Mouse (Mus musculus) ovary, postnatal 10 days (tissue): ENCODE measurements around the gene Bsn.
"Not testable (repeated sequence)": the region's sequence is repeated elsewhere in the genome, so short reads cannot be mapped to it uniquely, and the experiment has no call there.

Source experiments
- DNase-seq: peaks from one replicate; pipeline ENCODE4 v3.0.0; 2022; ENCODE audit warnings: low spot score

Bsn gene

DNA sequence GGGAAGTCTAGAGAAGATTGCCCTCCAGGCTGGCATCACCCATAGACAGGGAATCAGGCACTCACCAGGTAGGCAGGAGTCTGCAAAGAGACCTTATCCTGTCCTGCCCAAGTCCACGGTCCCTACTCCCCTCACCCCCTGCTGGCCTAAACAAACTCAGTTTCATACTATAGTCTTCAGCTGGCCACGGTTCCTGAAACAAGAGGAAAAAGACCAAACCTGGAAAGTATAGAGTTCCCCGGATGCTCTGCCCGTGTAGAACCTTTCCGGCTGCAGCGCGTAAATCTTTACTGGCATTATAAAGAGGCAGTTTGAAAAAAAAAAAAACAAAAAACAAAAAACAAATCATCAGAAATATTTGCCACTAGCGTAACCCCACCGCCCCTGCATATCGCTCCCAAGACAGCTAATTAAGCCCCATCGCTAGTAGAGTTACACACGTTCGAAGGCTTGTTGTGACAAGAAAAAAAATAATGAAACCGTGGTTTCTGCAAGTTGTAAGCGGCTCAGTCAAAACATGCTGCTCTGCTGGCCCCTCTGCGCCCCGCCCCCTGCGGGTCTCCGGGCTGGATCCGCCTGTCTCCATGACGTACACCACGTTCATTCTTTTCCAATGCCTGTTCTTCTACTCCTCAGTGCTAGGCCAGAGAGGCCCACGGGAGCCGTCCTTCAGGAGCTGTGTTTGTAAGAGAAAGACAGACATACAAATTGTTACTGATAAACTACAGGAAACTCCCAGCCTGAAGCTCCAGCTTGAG lies 6.9 kb upstream of the Bsn start:
- DNase-seq = no peak

DNA sequence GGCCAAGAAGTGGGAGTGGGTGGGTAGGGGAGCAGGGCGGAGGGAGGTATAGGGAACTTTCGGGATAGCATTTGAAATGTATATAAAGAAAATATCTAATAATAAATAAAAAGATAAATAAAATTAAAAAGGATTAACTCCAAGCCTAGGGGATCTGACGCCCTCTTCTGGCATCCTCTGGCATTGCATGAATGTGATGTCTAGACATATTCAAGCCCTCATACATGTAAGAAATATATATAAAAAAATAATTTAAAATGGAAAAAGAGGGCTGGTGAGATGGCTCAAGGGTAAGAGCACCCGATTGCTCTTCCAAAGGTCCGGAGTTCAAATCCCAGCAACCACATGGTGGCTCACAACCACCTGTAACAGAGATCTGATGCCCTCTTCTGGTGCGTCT lies 6.0 kb upstream of the Bsn start:
- DNase-seq = not testable (repeated sequence)

DNA sequence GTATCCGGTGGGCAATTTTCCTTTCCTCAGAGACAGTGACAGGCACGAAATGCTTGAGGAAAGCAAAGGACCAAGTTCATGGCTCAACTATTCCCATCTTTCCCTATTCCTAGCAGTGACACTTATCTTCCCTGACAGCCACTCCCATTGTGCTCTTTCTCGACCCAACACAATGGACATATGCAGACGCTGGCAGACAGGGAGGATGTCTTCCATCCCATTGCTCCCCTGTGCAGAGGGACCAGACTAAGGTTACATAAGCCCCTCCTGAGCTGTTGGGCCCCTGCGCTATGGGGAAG lies 747 bp downstream of the Bsn start:
- DNase-seq = no peak

DNA sequence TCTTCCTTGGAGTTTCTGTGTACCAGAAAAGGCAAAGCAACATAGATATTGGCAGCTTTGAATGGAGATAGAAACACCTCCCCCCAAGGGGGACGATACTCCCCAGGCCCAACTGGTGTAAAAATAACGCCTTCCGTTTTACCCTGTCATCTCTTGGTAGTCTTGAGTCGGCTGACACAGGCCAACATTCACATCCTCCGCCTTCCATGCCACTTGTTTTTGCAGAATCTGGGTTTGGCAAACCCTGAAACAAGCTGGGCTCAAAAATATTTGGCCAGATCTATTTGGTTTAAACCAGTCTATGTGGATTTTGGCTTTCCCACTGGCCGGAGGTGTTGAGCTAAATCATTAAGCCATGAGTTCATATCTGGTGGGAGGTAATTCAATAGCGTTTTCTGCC lies 1.2 kb downstream of the Bsn start:
- DNase-seq = no peak

DNA sequence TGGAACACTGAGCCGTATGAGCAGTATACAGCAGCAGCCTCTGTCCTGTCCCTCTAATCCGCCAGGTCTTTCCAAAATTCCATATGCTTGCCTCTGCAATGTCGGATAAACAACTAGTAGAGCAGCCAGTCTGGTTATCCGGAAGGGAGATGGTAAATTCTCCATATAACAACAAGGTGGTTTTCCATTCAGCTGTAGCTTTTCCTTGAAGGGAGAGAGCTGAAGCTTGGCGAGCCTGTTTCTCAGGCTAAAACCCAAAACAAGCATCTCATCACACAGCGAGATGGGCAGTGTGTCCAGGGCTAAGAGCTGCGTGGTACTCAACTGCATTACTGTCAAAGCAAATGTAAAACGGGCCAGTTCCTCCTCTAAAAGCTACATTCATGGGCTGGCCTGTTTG lies 1.7 kb downstream of the Bsn start:
- DNase-seq = no peak

DNA sequence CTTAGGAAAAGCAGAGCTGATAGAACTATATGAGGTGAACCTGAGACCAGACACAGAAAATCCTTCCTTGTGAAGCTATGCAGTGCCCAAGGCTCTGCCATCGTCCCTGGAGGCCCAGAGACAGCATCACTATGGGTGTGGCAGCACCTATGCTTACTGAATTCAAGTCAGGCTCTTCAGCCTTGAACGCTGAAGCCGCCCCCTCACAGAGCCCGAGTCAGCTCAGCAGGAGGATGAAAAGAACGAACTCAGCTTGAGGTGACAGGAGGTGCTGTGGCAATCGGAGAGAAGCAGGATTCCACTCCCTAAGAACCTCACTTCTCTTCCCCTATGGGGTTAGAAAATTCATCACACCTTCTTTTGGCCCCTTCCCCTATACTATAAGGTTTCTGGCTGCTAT lies 2.6 kb downstream of the Bsn start:
- no peak for DNase-seq

DNA sequence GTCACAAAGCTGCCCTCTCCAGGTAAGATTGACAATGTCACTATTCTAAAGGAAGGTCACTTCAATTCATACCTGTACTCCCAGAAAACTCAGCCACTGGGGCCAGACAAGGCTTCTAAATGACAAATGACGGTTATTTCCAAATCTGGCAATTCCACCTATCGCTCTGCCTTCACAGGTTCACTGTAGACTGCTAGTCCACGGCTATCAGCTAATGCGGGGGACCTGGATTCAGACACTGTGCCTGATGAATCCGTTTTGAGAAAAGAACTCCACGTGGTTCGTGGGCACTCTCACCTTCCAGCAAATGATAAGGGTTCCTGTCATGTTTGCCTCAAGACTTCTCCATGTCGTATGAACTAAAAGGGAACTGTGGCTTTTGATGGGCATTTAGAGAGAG lies 4.4 kb downstream of the Bsn start:
- no peak for DNase-seq

DNA sequence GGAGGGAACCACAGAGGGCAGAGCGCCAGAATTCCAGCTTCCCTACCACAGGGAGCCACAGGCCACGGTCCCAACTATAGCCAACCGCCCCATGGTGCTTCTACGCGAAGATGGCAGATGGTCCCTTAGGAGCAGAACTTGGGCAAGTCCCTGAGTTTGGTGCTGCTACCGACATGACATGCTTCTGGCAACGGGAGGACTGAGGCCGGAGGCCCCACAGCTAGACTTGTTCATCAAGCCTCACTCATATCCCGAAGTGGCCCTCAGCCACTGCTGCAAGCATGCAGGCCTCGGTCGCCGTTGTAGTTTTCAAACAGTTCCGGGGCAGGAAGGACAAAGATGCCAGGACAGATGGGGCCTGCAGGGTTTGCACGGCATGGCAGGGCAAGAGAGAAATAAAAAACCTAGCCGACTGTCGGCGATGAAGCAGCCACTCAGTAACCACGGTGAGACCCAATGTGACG lies 6.6 kb downstream of the Bsn start:
- DNase-seq = no peak

DNA sequence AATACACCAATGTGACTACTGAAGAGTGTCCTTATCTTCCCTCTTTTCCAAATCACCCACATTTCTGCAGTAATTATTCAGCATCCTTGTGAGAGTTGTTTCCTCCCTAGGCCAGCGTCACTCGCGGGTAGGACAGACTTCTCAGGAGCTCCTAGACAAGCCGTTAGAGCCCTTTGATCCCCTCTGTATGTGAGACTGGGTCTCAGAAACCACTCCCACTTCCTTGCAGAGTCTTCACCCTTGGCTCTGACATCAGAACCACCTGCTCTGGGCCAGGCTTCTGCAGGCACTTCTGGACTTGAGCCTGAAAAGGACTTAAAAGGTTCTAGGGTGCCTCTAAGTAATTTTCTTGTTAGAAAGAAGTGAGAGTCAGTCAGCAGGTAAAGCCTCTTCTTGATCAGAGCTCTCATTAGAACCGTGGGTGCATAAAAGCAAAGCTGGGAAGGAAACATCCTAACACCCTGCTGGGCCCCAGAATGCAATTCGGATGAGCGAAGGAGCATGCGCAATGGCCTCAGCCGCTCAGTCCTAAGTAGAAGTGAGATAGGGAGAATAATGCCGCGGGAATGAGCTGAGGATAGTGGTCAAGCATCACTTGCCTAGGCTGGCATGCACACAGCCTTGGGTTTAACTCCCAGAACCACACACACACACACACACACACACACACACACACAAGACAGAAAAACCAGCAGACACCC lies 7.2 kb downstream of the Bsn start:
- DNase-seq = no peak

DNA sequence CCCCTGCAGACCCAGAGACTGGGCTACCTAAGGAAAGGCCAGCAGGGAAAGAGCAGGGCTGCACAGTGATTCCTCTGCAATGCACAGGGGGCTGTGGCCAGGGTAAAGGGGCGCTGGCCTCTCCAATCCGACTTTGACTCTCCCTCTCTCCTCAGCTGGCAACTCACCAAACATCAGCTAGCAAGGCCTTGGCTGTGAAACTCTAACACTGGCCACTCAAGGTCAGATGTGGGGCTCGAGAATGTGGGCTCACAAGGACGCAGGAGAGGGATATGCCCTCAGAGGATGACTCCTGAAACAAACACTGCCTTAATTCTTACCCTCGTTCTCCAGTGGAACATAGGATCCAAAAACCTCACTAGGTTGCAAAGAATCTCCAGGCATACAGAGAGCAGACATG lies 11.8 kb downstream of the Bsn start:
- no peak for DNase-seq

DNA sequence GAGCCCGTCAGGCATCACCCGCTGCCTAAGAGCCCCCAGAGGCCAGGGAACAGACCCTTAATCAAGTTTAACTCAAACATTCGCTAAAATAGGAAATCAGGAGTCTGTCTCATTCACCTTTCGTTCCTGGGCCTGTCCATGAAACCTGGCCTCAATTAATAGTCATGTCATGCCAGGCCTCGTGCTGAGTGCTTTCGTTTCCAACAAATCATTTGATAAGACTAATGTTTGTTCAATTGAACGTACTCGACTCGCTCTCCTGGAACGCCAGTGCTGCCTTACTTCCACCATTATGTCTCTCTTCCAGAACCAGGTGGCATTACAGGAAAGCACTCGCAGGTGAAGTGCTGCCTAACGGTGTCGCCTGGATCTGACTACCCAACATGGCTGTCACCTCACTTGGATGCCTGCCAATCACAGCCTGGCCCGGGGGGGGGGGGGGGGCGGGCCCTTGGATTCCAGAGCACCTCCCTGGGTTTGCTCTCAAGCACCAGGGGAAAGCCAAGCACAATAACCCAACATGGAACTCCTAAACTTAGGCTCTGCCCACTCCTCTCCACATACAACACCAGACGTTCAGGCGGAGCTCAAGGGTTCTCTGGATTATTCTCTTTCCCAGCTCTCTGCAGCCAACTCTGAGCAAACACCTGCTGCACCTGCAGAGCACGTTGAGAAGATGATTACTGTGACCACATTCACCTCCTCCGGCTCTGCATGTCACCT lies 14.9 kb downstream of the Bsn start:
- no peak for DNase-seq

DNA sequence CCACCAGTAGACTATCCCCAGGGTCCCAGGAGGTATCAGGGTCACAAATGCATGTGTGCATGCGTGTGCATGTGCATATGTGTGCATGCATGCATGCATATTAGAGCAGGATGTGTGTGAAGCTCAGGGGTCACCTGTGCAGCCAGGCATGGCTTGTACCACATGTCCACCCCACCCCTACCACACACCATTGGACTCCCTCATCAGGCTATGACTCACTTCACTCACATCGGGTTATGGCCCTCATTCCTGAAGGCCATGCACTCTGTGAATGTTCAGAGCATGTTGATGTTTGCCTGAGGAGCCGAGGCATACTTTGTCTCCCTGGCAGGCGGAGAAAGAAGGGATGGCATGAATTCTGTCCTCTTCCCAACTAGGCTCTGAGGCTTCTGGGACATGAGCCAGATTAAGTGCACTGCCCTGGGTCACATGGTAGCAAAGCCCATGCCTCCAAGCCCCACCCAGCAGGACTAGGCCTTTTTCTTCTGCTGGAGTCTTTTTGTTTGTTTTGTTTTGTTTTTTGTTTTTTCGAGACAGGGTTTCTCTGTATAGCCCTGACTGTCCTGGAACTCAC lies 17.3 kb downstream of the Bsn start:
- DNase-seq = no peak

DNA sequence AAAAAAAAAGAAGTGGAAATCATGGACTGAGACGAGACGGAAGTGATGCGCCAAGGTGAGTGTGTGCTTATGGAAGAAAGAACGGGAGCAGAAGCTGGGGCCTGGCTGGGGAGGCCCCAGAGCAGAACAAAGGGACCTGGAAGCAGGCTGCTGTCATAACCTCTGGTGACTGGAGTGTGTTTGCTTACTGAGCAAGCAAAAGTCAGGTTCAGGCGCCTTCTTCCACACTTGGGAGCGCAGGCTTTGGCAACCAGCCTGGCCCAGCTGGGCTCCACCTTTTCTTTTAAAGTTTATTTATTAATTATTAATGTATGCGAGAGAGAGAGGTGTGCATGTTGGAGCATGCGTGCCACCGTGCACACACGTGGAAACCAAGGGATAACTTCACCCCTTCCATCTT lies 20.4 kb downstream of the Bsn start:
- DNase-seq = no peak

DNA sequence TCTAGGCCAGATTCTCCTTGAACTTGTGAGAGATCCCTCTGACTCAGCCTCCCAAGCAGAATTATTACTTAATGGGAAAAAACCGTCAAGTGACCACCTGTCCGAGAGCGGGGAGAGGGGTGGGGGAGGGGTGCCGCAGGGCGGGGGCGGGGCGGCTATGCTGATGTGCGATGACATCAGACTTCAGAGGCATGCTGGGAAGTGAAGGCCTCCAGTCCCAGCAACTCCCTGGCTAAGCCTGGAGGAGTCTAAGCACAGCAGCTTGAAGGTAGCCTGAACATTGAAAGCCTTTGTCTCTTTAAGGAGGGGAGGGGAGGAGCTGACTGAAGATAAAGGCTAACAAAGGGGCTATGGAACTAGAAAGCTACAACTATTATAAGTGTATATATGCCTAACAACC lies 25.0 kb downstream of the Bsn start:
- DNase-seq = no peak

DNA sequence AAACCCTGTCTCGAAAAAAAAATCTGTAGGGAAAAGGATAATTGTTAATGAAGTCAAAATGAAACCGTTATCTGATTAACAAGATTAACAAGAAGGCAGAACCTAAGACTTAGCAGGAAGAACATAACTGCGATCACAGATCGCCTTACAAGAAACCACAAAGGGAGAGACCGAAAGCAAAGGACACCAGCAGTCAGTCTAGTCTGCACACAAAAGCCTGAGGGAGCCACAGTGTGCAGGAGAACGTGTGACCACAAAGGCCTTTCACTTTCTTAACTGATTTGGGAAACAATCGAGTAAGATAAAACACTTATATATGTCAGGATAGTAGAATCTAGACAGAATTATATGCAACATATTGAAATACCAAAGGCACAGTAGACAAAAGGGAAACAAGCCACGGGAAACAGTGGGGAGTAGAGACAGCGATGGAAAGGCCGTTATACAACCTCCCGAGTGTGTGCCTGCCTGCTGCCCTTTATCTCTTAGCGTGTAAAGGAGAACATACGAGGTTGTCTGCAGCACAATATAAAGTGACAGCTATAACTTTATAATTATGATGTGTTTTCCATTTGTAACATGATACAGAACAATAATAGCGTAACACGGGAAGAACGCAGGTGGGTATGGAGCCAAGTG lies 26.4 kb downstream of the Bsn start:
- DNase-seq = no peak

DNA sequence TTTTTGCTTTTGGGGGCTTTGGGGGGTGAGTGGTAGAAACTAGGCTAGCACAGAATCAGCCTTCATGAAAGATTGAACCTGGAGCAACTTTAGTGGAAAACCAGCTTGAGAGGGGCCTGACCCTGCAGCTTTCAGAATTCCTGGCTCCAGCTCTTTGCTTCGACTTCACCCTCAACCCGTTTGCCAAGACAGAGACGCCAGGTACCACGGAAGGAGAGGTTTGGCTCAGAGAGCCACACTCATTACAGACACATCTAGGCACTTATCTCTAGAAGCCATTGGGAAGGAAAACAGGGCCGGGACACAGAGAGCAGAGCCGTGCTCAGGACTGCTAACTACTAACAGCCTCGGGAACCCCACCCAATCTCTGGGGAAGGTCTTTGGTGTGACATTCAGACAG lies 32.3 kb downstream of the Bsn start:
- no peak for DNase-seq

DNA sequence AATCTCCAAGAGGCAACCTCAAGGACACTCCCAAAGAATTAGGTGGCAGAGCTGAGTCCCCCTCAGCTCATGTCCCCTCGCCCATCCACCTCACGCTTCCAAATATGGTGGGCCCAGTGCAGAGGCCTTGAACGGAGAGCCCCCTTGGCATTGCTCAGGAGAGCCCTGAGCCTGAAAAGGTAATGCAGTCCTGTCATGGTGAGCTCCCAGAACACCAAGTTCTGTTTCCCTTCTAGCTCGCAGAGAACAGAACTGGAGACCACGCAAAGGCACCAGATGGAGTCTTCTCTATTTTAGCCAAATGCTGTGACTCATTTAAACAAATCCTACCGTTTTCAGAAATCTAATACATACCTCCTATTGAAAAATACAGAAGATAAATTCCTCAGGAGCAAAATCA lies 32.7 kb downstream of the Bsn start:
- no peak for DNase-seq

DNA sequence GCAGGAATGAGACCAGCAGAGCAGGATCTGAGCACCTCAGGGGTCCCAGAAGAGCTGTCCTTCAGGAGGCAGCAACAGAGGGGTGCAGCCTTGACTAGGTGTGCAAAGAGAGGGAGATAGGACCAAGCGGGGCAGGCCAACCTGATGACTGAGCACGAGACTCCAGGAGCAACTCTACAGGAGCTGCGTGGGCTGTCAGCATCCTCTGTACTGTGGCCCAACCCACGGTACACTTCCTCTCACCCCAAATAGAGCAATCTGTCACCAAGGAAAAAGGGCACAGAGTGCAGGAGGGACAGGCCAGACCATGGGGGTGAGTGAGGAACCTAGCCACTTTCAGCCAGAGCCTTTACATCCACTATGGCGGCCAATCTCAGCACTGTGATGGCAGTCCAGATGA lies 33.4 kb downstream of the Bsn start:
- no peak for DNase-seq

DNA sequence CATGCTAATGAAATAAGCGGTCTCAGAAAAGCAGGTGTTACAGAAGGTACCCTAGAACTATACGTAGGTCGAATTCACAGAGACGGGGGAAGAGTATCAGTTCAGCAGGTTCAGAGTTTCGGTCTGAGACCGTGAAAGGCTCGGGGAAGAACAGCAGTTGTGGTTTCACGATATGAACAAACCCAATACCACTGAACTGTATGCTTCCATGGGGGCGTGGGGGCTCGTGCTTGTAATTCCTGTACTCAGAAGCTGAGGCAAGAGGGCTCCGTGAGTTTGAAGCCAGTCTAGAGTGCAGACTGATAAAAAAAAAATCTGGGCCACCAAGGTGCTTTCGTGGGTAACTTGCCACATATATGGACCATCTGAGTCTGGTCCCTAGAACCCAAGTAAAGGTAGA lies 35.4 kb downstream of the Bsn start:
- no peak for DNase-seq

DNA sequence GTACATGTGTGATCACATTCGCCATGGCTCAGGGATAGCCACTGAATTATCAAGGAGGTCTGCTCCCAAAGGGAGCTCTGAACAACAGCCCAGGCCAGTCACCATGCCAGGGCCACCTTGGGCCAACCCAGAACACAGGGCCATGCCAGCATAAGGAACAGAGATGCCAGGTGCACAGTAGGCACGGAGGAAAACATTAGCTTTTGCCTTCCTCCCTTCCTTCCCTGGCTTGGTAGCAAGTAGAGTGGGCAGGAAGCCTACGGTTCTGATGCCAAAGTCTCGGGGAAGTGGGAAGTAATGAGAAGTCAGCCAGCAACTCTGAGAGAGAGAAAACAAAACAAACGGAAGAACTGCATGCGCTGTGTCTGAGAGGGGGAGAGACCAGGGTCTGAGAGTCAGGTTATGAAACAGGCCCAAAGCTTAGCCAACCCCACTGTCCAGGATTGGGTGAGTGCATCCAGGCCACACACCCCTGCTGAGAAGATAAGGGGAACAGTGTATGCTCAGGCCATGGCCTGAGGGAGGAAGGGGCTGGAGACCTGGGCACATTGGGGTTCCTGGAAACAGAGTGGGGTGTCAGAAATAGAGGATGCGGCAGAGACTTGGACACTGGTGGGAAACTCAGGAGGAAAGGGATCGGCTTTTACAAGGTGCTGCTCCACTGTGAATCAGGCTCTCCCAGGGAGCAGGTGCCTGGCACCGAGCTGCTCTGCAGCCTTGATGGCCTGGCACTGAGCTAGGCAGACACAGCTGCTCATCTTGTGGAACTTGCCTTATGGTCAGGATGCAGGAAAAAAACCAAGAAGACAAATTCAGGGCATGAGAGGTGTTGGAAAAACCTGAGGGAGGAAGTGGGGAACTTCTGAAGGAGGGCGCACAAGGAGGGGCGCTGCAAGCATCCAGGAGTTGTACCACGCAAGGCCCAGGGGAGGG lies 36.4 kb downstream of the Bsn start:
- DNase-seq = no peak

DNA sequence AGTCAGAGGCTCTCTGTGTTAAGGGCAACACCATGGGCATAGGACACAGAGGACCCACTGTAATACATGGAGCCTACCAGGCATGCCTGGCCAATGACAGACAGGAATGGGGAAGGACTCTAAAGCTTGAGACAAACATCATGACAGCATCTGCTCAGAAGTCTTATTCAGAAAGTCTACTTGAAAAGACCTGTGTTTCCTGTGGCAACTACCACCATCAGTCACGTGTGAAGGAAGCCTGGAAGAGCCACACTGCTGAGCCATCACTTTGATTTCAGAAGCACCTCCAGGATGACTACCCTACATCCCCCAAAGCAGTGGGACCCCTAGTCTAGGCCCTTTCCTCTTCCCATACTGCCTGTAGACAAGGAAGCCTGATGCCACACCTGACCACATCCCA lies 39.7 kb downstream of the Bsn start:
- DNase-seq = no peak

DNA sequence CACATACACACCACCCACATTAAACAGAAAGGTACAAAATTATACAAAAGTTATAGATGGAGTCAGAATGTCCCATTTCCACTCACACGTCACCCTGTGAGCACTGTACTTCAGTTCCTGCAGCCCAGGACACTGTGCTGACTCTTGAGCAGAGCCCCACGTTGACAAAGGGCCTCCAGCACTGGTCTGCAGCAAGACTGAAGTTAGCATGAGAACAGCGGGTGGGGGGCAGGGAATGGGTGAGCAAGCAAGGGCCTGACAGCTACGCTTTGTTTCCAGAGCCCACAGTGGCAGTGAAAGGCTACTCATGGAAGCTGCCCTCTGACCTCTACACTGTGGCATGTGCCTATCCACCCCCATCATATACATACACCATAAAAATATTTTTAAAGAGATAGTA lies 40.4 kb downstream of the Bsn start:
- no peak for DNase-seq
